Mouse (Mus musculus) heart, postnatal 0 days (tissue): ENCODE measurements at regions not wholly inside any gene's neighbourhood (a gene's known extent, or its start where the extent isn't known, plus 50 kb on each side); places are given as distances from the start of the nearest gene placed in this dataset.

ENCODE experiments used
- CTCF ChIP-seq: IDR thresholded peaks from 2 replicates; pipeline ENCODE4 v1.5.1; 2016; ENCODE audit warnings: antibody characterized with exemption, control low read depth, low read depth
- EP300 ChIP-seq: IDR thresholded peaks from 2 replicates; pipeline ENCODE4 v1.6.1; 2016; ENCODE audit warnings: antibody characterized with exemption, low read depth

- TF ChIP-seq CTCF (no peak), EP300 (no peak)
These were observed 445.3 kb downstream of the Wdr11 start for GRCm38 (mm10) chr7:130036845-130037572.
